Mouse (Mus musculus): ENCODE results near the gene Zfp704. TPM values are rescaled to one million over a fixed set of nuclear protein-coding genes. Genes with fewer than 3 reads are reported as not detected.
"Not testable (repeated sequence)": the region's sequence is repeated elsewhere in the genome, so short reads cannot be mapped to it uniquely, and the experiment has no call there.

Zfp704 gene
- polyA plus RNA-seq, 1 experiment: 0.80 TPM

- Histone ChIP-seq H3K79me2 (ENCODE audit: control insufficient read depth, insufficient read depth) (no peaks in the 10 kb centered on the region), H3K36me3 (ENCODE audit: control insufficient read depth, insufficient read depth) (no peaks in the 10 kb centered on the region), H3K4me3 (no peak overlapping the region), H3ac (ENCODE audit: control insufficient read depth, insufficient read length) (no peak overlapping the region), H3K4me2 (ENCODE audit: low read depth) (peak overlapping the region; percentile 31), H3K27me3 (ENCODE audit: control insufficient read depth, insufficient read depth, insufficient read length) (no peaks in the 10 kb centered on the region)
- TF ChIP-seq POLR2A (IDR thresholded peaks at IDR 0.05; ENCODE audit: insufficient read length, low read depth) (no peak), CEBPB (IDR thresholded peaks at IDR 0.05; ENCODE audit: insufficient read depth, poor library complexity, severe bottlenecking) (no peak), USF1 (IDR thresholded peaks at IDR 0.05; ENCODE audit: low read depth) (peak; percentile 81), E2F4 (IDR thresholded peaks at IDR 0.05; ENCODE audit: insufficient read depth) (no peak)
Measured at GRCm38 (mm10) chr3:9573581-9573980, 36.3 kb downstream of the Zfp704 start.

DNA sequence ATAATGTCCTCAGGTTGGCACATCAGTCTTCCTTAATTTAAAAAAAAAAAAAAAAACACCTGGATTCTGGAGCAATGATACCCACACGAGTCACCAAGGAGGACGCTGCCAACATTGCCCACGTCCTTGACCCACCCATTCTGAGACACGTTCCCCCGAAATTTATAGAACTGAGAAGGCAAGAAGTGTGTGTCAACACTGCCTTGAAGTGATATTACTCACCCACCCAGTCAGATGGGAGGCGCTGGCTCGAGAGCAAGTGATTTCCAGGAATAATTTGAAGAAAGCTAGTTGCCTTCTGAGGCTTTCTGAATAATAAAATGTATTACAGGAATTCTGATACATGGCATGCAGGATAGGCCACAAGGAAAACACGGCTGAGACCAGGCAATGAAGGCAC is 37.6 kb downstream of the Zfp704 start:
- no peaks in the 10 kb centered on the region for H3K27me3 ChIP-seq (ENCODE audit: control insufficient read depth, insufficient read depth, insufficient read length)

GRCm38 (mm10) chr3:9570782-9571181 is 39.1 kb downstream of the Zfp704 start:
- H3K36me3 ChIP-seq (ENCODE audit: control insufficient read depth, insufficient read depth): no peaks in the 10 kb centered on the region
- H3K79me2 ChIP-seq (ENCODE audit: control insufficient read depth, insufficient read depth): no peaks in the 10 kb centered on the region
- H3K4me2 ChIP-seq (ENCODE audit: low read depth): no peak overlapping the region

More for the DNA sequence above, 37.6 kb downstream of the Zfp704 start:
- H3ac ChIP-seq (ENCODE audit: control insufficient read depth, insufficient read length): no peak overlapping the region
- no peaks in the 10 kb centered on the region for H3K79me2 ChIP-seq (ENCODE audit: control insufficient read depth, insufficient read depth)
- no peaks in the 10 kb centered on the region for H3K36me3 ChIP-seq (ENCODE audit: control insufficient read depth, insufficient read depth)
- no peak overlapping the region for H3K4me2 ChIP-seq (ENCODE audit: low read depth)
- TF ChIP-seq MYOD1 (IDR thresholded peaks at IDR 0.05; ENCODE audit: control insufficient read depth in 1 of 3, insufficient read length in 2 of 3, low read depth in 2 of 3) (no peak), TCF3 (IDR thresholded peaks at IDR 0.05; ENCODE audit: insufficient read length, low read depth) (no peak), TCF12 (IDR thresholded peaks at IDR 0.05; ENCODE audit: insufficient read depth, poor library complexity, severe bottlenecking) (no peak), REST (IDR thresholded peaks at IDR 0.05; ENCODE audit: insufficient read depth, insufficient read length) (no peak), MYOG (IDR thresholded peaks at IDR 0.05; ENCODE audit: control insufficient read depth in 1 of 3, insufficient read depth in 1 of 3, insufficient read length in 2 of 3, low read depth in 2 of 3) (no peak), POLR2AphosphoS2 (IDR thresholded peaks at IDR 0.05; ENCODE audit: insufficient read length, low read depth) (no peak), USF1 (IDR thresholded peaks at IDR 0.05; ENCODE audit: low read depth) (no peak), CEBPB (IDR thresholded peaks at IDR 0.05; ENCODE audit: insufficient read depth, poor library complexity, severe bottlenecking) (no peak), MAX (IDR thresholded peaks at IDR 0.05; ENCODE audit: low read depth) (no peak), POLR2A (IDR thresholded peaks at IDR 0.05; ENCODE audit: insufficient read length, low read depth) (no peak), E2F4 (IDR thresholded peaks at IDR 0.05; ENCODE audit: insufficient read depth) (no peak), SRF (IDR thresholded peaks at IDR 0.05; ENCODE audit: control insufficient read depth, insufficient read length, low read depth) (no peak)
- H3K4me3 ChIP-seq: no peak overlapping the region

GRCm38 (mm10) chr3:9569706-9570105 is 40.2 kb downstream of the Zfp704 start:
- not testable (repeated sequence) for H3K36me3 ChIP-seq (ENCODE audit: control insufficient read depth, insufficient read depth); H3K27me3 ChIP-seq (ENCODE audit: control insufficient read depth, insufficient read depth, insufficient read length); H3ac ChIP-seq (ENCODE audit: control insufficient read depth, insufficient read length); H3K79me2 ChIP-seq (ENCODE audit: control insufficient read depth, insufficient read depth); H3K4me2 ChIP-seq (ENCODE audit: low read depth); H3K4me3 ChIP-seq

More at GRCm38 (mm10) chr3:9570782-9571181, 39.1 kb downstream of the Zfp704 start:
- TF ChIP-seq POLR2AphosphoS2 (IDR thresholded peaks at IDR 0.05; ENCODE audit: insufficient read length, low read depth): no peak
- TF ChIP-seq MAX (IDR thresholded peaks at IDR 0.05; ENCODE audit: low read depth): no peak
- TF ChIP-seq TCF3 (IDR thresholded peaks at IDR 0.05; ENCODE audit: insufficient read length, low read depth): no peak
- TF ChIP-seq E2F4 (IDR thresholded peaks at IDR 0.05; ENCODE audit: insufficient read depth): no peak
- no peak for TF ChIP-seq REST (IDR thresholded peaks at IDR 0.05; ENCODE audit: insufficient read depth, insufficient read length)
- no peak for TF ChIP-seq USF1 (IDR thresholded peaks at IDR 0.05; ENCODE audit: low read depth)
- no peak for TF ChIP-seq SRF (IDR thresholded peaks at IDR 0.05; ENCODE audit: control insufficient read depth, insufficient read length, low read depth)
- no peak for TF ChIP-seq MYOD1 (IDR thresholded peaks at IDR 0.05; ENCODE audit: control insufficient read depth in 1 of 3, insufficient read length in 2 of 3, low read depth in 2 of 3)
- no peak for TF ChIP-seq TCF12 (IDR thresholded peaks at IDR 0.05; ENCODE audit: insufficient read depth, poor library complexity, severe bottlenecking)
- no peak for TF ChIP-seq MYOG (IDR thresholded peaks at IDR 0.05; ENCODE audit: control insufficient read depth in 1 of 3, insufficient read depth in 1 of 3, insufficient read length in 2 of 3, low read depth in 2 of 3)
- no peak for TF ChIP-seq CEBPB (IDR thresholded peaks at IDR 0.05; ENCODE audit: insufficient read depth, poor library complexity, severe bottlenecking)
- TF ChIP-seq POLR2A (IDR thresholded peaks at IDR 0.05; ENCODE audit: insufficient read length, low read depth): no peak
- Histone ChIP-seq H3K4me3 (no peak overlapping the region), H3ac (ENCODE audit: control insufficient read depth, insufficient read length) (no peak overlapping the region), H3K27me3 (ENCODE audit: control insufficient read depth, insufficient read depth, insufficient read length) (no peaks in the 10 kb centered on the region)

- TF ChIP-seq MYOD1 (IDR thresholded peaks at IDR 0.05; ENCODE audit: control insufficient read depth in 1 of 3, insufficient read length in 2 of 3, low read depth in 2 of 3) (no peak), TCF3 (IDR thresholded peaks at IDR 0.05; ENCODE audit: insufficient read length, low read depth) (no peak), MYOG (IDR thresholded peaks at IDR 0.05; ENCODE audit: control insufficient read depth in 1 of 3, insufficient read depth in 1 of 3, insufficient read length in 2 of 3, low read depth in 2 of 3) (no peak), SRF (IDR thresholded peaks at IDR 0.05; ENCODE audit: control insufficient read depth, insufficient read length, low read depth) (no peak), POLR2A (IDR thresholded peaks at IDR 0.05; ENCODE audit: insufficient read length, low read depth) (no peak), TCF12 (IDR thresholded peaks at IDR 0.05; ENCODE audit: insufficient read depth, poor library complexity, severe bottlenecking) (no peak), MAX (IDR thresholded peaks at IDR 0.05; ENCODE audit: low read depth) (no peak), E2F4 (IDR thresholded peaks at IDR 0.05; ENCODE audit: insufficient read depth) (no peak), POLR2AphosphoS2 (IDR thresholded peaks at IDR 0.05; ENCODE audit: insufficient read length, low read depth) (no peak), REST (IDR thresholded peaks at IDR 0.05; ENCODE audit: insufficient read depth, insufficient read length) (no peak), CEBPB (IDR thresholded peaks at IDR 0.05; ENCODE audit: insufficient read depth, poor library complexity, severe bottlenecking) (no peak), USF1 (IDR thresholded peaks at IDR 0.05; ENCODE audit: low read depth) (no peak)
- Histone ChIP-seq H3K27me3 (ENCODE audit: control insufficient read depth, insufficient read depth, insufficient read length) (no peaks in the 10 kb centered on the region), H3K4me2 (ENCODE audit: low read depth) (no peak overlapping the region), H3K36me3 (ENCODE audit: control insufficient read depth, insufficient read depth) (no peaks in the 10 kb centered on the region), H3K4me3 (no peak overlapping the region), H3K79me2 (ENCODE audit: control insufficient read depth, insufficient read depth) (no peaks in the 10 kb centered on the region), H3ac (ENCODE audit: control insufficient read depth, insufficient read length) (no peak overlapping the region)
Measured at GRCm38 (mm10) chr3:9568565-9569228, 41.2 kb downstream of the Zfp704 start.
